Mouse (Mus musculus) kidney, adult 2 months (tissue): ENCODE measurements around the gene Slc46a3. TPM values are rescaled to one million over a fixed set of nuclear protein-coding genes. Genes with fewer than 3 reads are reported as not detected.

Experiments used
- DNase-seq: peaks from one replicate; pipeline ENCODE4 v3.0.0; 2021
- H3K27ac ChIP-seq: fragments of 200-500 bp; 2 replicates; pipeline ENCODE4 v1.5.1; 2012; ENCODE audit warnings: low read depth, low read length, control low read depth, inconsistent platforms; ENCODE audit not compliant: insufficient read depth
- H3K27me3 ChIP-seq: fragments of 200-500 bp; replicated peaks from 2 replicates; pipeline ENCODE4 v1.6.1; 2012; ENCODE audit warnings: mild to moderate bottlenecking, moderate library complexity, low read length, inconsistent platforms; ENCODE audit not compliant: control insufficient read depth, insufficient read depth
- H3K36me3 ChIP-seq: fragments of 200-500 bp; 2 replicates; pipeline ENCODE4 v1.6.1; 2012; ENCODE audit warnings: mild to moderate bottlenecking, moderate library complexity, low read length, inconsistent platforms; ENCODE audit not compliant: control insufficient read depth, insufficient read depth
- H3K4me1 ChIP-seq: fragments of 200-500 bp; 2 replicates; pipeline ENCODE4 v1.6.1; 2011; ENCODE audit warnings: low read length; ENCODE audit not compliant: control insufficient read depth, insufficient read depth
- H3K4me3 ChIP-seq: fragments of 200-500 bp; 2 replicates; pipeline ENCODE4 v1.5.1; 2011; ENCODE audit warnings: mild to moderate bottlenecking, low read depth, low read length, control low read depth; ENCODE audit not compliant: insufficient read depth
- CTCF ChIP-seq: fragments of 200-500 bp; conservative IDR thresholded peaks from 2 replicates; pipeline ENCODE4 v1.5.1; 2011; ENCODE audit warnings: low read depth, mild to moderate bottlenecking, control low read depth, low read length, moderate library complexity, mixed read lengths; ENCODE audit not compliant: insufficient read depth, insufficient read length
- POLR2A ChIP-seq: fragments of 200-500 bp; IDR thresholded peaks from one replicate; pipeline ENCODE4 v1.6.1; 2011; ENCODE audit warnings: low read depth, low read length, control low read depth
- WGBS: fragments of 180-500 bp; shearing (Covaris S2); methylation state at CpG from one replicate; pipeline ENCODE4 v1.1.7; 2018; 5-methylcytosine and 5-hydroxymethylcytosine counted together
- polyA plus RNA-seq: library from polyadenylated mRNA; depleted of rRNA; stranded (reverse); fragments of >200 nt; gene quantifications from 2 replicates; pipeline ENCODE4 v1.2.3, GENCODE M21; 2012; rRNA removed

Slc46a3 gene
- polyA plus RNA-seq = 36.9 and 48.5 TPM in 2 replicates

DNA sequence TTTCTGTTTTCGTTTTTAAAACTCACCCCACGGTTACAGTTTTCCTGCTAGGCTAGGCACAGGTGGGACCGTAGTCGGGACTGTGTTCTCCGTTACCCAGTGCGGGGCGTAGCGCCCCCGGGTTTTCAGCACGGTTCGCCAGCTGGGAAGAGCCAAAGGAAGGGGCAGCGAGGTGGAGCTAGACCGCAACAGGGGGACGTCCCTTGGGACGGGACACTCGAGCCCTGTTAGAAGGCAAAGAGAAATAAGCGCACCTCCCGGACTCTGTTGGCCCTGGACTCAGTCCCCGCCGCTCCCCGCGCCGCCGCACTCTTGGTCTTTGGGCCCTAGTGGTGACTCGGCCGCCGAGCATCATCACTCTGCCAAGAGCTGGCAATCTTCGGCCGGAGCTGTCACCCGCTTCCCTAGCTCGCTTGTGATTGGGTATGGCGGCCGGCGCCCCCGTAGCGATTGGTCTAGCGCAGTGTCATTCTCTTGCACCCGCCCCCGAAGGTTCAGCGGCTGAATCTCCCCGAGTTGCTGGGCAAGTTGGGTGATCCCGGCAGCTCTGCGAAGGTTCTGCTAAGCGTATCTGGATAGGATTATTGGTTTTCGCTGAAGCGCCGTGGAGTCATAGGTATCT lies at the start of gene Slc46a3:
Gene Slc46a3, minus strand, starts transcription at position 361 of the 622 bp plus-strand sequence.
- H3K36me3 ChIP-seq = no peaks in the 10 kb centered on the region
- WGBS = under 1% methylated on average over 47 of the region's 47 CpGs
- peak; percentile 97 for DNase-seq
- H3K4me1 ChIP-seq = peaks cover 6% of the 10 kb centered on the region; the same call in 1 of the 2 replicates
- peak within 1 kb of the TSS; percentile 51 for H3K27ac ChIP-seq
- TF ChIP-seq POLR2A (no peak), CTCF (peak; percentile 38)
- H3K27me3 ChIP-seq = no peaks in the 10 kb centered on the region
- H3K4me3 ChIP-seq = peak within 1 kb of the TSS; percentile 79

DNA sequence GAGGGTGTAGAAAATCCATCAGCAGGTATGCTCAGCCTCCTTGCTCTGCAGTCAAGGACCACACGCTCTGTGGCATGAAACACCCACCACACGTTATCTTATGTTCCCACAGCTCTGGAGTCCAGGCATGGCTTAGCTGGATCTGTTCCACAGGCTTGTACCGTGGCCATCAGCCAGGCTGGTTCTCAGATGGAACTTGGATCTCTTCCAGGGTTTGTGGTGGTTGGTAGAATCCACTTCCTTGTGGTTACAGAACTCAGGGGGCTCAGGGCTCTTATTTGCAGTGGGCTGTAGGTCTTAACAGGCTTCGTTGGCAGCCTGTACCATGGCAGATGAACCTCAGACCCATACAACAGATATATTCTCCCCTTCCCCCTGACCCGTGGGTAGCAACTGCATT lies 44.6 kb upstream of the Slc46a3 start:
- Histone ChIP-seq H3K27ac (no peak overlapping the region), H3K27me3 (no peaks in the 10 kb centered on the region), H3K4me3 (no peak overlapping the region), H3K4me1 (no peaks in the 10 kb centered on the region), H3K36me3 (no peaks in the 10 kb centered on the region)
- DNase-seq = peak; percentile 9
- 63% methylated on average over 5 of the region's 5 CpGs for WGBS
- TF ChIP-seq CTCF (no peak), POLR2A (no peak)

GRCm38 (mm10) chr5:147935096-147935495 lies 40.5 kb upstream of the Slc46a3 start:
- TF ChIP-seq CTCF (no peak), POLR2A (no peak)
- no peak overlapping the region for H3K27ac ChIP-seq
- H3K4me3 ChIP-seq = no peak overlapping the region
- no peaks in the 10 kb centered on the region; the same call in 1 of the 2 replicates for H3K27me3 ChIP-seq
- WGBS = 75% methylated on average over 13 of the region's 13 CpGs
- no peak for DNase-seq
- no peaks in the 10 kb centered on the region for H3K4me1 ChIP-seq
- no peaks in the 10 kb centered on the region for H3K36me3 ChIP-seq

DNA sequence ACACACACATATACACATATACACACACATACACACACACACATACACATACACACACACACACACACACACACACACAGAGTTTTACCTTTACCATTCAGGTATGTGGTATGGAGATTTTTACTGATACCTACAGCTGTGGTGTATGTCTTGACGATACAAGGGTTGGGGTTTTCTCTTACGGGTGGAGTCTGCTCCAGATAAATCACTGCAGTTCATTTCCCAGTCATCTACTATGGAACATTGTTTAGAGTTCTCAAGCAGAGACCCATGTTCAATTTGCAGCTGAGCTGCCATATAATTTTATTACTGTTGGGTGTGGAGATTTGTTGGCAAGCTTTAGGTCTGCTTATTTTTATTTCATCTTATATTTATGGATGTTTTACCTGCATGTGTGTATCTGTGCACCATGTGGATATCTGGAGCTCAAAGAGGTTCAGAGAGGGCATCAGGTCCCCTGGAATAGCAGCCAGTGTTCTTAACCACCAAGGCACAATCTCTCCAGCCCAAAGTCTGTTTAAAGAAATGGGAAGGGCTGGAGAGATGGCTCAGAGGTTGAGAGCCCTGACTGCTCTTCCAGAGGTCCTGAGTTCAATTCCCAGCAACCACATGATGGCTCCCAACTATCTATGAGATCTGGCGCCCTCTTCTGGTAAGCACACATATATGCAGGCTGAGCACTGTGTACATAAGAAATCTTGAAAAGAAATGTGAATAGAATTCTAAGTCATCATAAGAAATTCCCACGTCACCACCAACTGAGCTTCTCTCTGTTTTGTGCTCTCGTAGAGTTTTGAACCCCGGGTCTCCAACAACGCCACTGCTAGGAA lies 34.3 kb upstream of the Slc46a3 start:
- no peak overlapping the region for H3K4me3 ChIP-seq
- DNase-seq = no peak
- H3K4me1 ChIP-seq = no peaks in the 10 kb centered on the region
- H3K36me3 ChIP-seq = no peaks in the 10 kb centered on the region
- no peaks in the 10 kb centered on the region; the same call in 1 of the 2 replicates for H3K27me3 ChIP-seq
- H3K27ac ChIP-seq = no peak overlapping the region
- TF ChIP-seq POLR2A = no peak
- TF ChIP-seq CTCF = peak; percentile 29; the same call in 1 of the 2 replicates
- 80% methylated on average over 7 of the region's 7 CpGs for WGBS

DNA sequence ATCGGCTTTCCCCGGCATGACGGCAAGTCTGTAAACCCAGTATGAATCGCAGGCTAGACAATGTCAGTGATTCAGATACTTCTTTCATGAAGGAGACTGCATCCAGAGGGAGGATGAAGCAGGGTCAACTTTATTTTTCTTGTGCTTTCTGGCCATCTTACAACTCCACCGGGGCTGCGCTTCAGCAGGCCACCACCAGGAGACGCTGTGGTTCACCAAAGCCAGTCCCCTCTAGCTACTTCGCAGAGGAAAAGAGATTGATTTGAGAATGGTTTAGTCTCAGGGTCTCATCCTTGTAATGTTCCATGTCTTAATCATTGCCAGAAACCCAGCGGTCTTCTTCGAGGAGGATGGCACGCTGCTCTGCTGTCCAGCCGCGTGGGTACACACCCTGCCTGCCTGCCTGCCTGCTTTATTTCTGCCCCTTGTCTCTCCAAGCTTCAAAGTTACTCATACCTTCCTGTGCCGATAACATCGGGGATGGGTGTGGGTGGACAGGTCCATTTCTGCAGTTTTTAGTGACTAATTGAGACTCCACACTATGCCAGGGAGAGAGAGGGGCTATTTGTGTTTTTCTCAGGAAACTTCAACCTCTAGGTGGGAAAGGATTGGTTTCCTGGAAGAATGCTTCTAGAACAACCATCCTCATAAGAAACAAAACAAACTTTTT lies 31.5 kb upstream of the Slc46a3 start:
- no peaks in the 10 kb centered on the region for H3K36me3 ChIP-seq
- no peaks in the 10 kb centered on the region; the same call in 1 of the 2 replicates for H3K27me3 ChIP-seq
- TF ChIP-seq CTCF (peak; percentile 47), POLR2A (no peak)
- peak; percentile 51 for DNase-seq
- 0 out of 2 replicates have a peak overlapping the region, but pooled peaks have one; percentile 17 for H3K27ac ChIP-seq
- 61% methylated on average over 15 of the region's 15 CpGs for WGBS
- no peak overlapping the region for H3K4me3 ChIP-seq
- no peaks in the 10 kb centered on the region for H3K4me1 ChIP-seq

GRCm38 (mm10) chr5:147924621-147925020 lies 30.0 kb upstream of the Slc46a3 start:
- no peak for DNase-seq
- H3K27ac ChIP-seq = no peak overlapping the region
- no peaks in the 10 kb centered on the region for H3K27me3 ChIP-seq
- H3K36me3 ChIP-seq = no peaks in the 10 kb centered on the region
- H3K4me3 ChIP-seq = no peak overlapping the region
- WGBS = 71% methylated on average over 5 of the region's 5 CpGs
- no peaks in the 10 kb centered on the region for H3K4me1 ChIP-seq
- TF ChIP-seq CTCF (no peak), POLR2A (no peak)
